Mouse (Mus musculus) v-Abl transformed pro-B cells (cell line): ENCODE results near the gene Ripor2.

Source experiments
- in situ Hi-C, 2 experiments: fragments of 400-800 bp; cut with MboI; formaldehyde crosslinking; loops; one replicate each; pipeline ENCODE4 v1.15.1; 2025; ENCODE audit not compliant: unreplicated experiment in 2 of 2

Ripor2 gene

GRCm38 (mm10) chr13:24693312-24693711 is 111.3 kb downstream of the Ripor2 start:
- in situ Hi-C loops = loop anchor here in 1 of 2 experiments (25.0 kb wide), 1 partner anchor 906 kb away; no protein-coding TSS in a partner anchor

GRCm38 (mm10) chr13:24698746-24699145 is 116.8 kb downstream of the Ripor2 start:
- in situ Hi-C loops = loop anchor here in 1 of 2 experiments (25.0 kb wide), 1 partner anchor 911 kb away; no protein-coding TSS in a partner anchor

GRCm38 (mm10) chr13:24702128-24702527 is 120.1 kb downstream of the Ripor2 start:
- in situ Hi-C loops = loop anchor here in 1 of 2 experiments (25.0 kb wide), 2 partner anchors 410 to 915 kb away; no protein-coding TSS in a partner anchor

- in situ Hi-C loops = loop anchor here (10.0 to 25.0 kb wide), 3 partner anchors 215 to 923 kb away; no protein-coding TSS in a partner anchor
Measured at GRCm38 (mm10) chr13:24709656-24710396, 127.8 kb downstream of the Ripor2 start.

GRCm38 (mm10) chr13:24710968-24711367 is 129.0 kb downstream of the Ripor2 start:
- in situ Hi-C loops = loop anchor here (10.0 to 25.0 kb wide), 3 partner anchors 214 to 924 kb away; no protein-coding TSS in a partner anchor

DNA sequence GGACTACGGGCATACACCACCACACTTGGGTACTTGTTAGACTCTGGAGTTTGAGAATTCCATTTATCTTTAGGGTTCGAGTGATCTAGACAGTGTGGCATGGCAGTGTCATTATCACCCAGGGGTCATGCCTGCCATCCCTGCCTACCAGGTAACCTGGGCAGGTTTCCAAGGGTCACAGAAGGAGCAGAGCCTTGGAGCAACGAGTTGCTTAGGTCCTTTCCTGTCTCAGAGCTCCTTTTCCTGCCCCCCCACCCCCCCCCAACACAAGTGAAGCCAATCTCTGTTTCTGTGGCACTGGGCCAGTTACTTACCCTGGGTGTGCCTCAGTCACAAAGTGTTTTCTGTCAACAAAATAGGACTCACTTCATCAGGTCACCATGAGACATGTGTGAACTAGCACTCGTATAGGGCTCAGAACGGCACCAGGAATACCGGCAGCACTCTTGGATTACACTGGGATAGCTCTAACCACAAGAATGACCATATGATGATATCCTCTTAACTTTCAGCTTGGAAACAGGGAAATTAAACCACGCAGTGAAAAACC is 130.7 kb downstream of the Ripor2 start:
- in situ Hi-C loops = loop anchor here (10.0 to 25.0 kb wide), 3 partner anchors 212 to 925 kb away; no protein-coding TSS in a partner anchor

- in situ Hi-C loops = loop anchor here (10.0 to 25.0 kb wide), 3 partner anchors 211 to 926 kb away; no protein-coding TSS in a partner anchor
Measured at GRCm38 (mm10) chr13:24713434-24714000, 131.5 kb downstream of the Ripor2 start.

- in situ Hi-C loops = loop anchor here (10.0 to 25.0 kb wide), 3 partner anchors 210 to 927 kb away; no protein-coding TSS in a partner anchor
Measured at GRCm38 (mm10) chr13:24714360-24714885, 132.4 kb downstream of the Ripor2 start.

DNA sequence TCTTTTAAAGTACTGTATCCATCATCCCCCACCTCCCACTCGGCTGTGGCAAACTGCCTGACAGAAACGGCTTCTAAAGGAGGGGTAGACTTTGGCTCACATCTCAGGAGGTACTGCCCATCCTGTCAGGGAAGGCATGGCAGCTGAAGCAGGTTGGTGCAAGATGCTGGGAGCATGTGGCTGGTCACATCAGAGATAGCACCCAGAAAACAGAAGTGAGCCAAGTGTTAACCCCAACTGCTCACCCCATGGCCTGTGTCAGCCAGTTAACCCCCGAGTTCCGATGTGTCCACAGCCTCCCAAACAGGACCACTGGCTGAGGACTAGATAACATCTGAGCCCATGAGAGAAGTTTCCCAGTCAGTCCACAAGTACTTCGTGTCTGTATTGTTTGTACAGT is 133.6 kb downstream of the Ripor2 start:
- in situ Hi-C loops = loop anchor here (10.0 to 25.0 kb wide), 3 partner anchors 209 to 928 kb away; no protein-coding TSS in a partner anchor

DNA sequence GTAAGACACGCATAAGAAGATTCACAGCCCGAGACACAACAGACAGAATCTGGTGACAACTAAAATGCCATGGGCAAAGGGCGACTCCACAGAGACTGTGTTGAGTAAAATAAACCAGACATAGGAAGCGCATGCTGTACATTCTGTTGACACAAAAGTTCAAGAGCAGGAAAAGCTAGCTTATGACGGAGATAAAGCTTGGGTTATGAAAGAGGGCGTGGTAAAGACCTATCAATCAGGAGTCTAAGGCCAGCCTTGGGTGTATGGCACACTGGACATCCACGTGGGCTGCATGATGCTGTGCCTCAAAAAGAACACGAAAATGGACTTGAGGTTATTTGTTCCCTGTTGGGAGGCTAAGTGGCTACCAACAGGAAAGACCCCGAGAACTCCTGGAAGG is 134.5 kb downstream of the Ripor2 start:
- in situ Hi-C loops = loop anchor here (10.0 to 25.0 kb wide), 3 partner anchors 208 to 929 kb away; no protein-coding TSS in a partner anchor

GRCm38 (mm10) chr13:24717677-24718076 is 135.7 kb downstream of the Ripor2 start:
- in situ Hi-C loops = loop anchor here (10.0 to 25.0 kb wide), 3 partner anchors 207 to 930 kb away; no protein-coding TSS in a partner anchor

- in situ Hi-C loops = loop anchor here in 1 of 2 experiments (10.0 to 25.0 kb wide), 3 partner anchors 203 to 934 kb away; no protein-coding TSS in a partner anchor
Measured at GRCm38 (mm10) chr13:24721502-24721901, 139.5 kb downstream of the Ripor2 start.

DNA sequence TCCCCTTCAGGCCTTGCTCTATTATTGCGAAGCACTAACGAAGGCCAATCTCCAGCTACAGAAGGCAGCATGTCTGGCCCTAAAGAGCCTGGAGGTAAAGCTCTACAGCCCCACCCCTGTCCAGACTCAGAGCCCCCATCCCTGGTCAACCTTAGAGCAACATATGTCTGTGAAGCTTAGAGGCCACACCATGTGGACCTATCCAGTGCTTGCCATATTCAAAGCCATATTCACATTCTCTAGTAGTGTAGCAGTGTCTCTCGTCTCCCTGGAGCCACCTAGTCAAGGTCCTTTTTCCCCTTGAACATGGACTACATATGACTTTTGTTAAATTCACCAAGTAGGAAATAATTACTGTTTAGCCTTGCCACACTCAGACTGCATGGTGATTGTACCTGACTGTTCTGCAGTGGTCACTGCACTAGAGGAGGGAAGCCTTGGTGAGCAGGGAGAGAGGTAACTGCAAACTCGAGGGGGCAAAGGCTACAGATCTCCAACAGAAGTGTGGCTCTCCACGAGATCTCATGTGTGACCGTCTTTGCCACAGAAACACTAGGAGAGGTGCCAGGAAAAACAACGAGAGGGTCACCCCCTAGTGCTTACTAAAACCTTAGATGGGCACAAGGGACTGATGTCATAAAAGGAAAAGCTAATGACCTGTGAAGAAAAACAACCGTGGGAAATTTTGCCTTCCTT is 141.9 kb downstream of the Ripor2 start:
- in situ Hi-C loops = loop anchor here in 1 of 2 experiments (10.0 to 25.0 kb wide), 3 partner anchors 201 to 937 kb away; no protein-coding TSS in a partner anchor

GRCm38 (mm10) chr13:24724395-24724759 is 142.4 kb downstream of the Ripor2 start:
- in situ Hi-C loops = loop anchor here in 1 of 2 experiments (10.0 to 25.0 kb wide), 3 partner anchors 200 to 937 kb away; no protein-coding TSS in a partner anchor

GRCm38 (mm10) chr13:24729128-24729527 is 147.1 kb downstream of the Ripor2 start:
- in situ Hi-C loops = loop anchor here in 1 of 2 experiments (10.0 kb wide), 1 partner anchor 196 kb away; no protein-coding TSS in a partner anchor

DNA sequence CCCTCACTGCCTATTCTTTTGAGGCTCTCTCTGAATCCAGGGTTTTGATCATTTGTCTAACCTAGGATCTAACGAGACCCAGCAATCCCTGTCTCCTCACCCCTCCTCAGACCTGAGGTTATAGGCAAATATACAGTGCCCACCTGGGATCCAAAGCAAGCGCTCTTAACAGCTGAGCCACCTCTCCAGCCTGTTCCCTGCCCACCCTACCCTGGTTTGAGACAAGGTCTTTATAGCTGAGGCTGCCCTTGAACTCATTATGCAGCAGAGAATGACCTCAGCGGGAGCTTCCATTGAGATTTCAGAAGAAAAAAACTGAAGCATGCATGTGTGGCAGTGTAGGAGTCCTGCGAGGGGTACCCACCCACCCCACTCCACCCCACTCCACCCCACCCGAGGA is 152.5 kb downstream of the Ripor2 start:
- in situ Hi-C loops = no loop called here

DNA sequence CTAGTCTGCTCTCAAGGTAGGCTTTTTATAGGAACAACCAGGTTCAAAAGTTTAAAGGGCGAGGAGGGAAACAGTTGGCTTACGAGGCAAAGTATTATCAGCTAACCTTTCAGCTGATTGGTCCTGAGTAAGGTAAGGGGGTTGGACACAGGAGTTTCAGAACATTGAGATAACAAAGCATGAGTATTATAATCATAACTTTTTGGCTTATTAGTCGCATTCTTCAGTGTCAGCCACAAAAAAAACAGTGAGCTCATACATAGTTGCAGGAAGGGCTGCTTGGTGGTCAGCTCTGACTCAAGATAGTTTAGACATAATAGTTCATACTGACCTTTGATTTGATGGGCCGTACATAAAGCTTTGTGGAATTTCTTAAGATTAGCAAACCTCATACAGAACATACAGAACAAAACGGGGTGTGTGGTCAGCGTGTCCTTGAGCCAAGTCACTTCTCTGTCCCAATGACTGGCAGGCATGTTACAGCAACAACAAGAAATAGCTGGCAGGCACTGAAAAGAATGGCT is 153.7 kb downstream of the Ripor2 start:
- in situ Hi-C loops = no loop called here

DNA sequence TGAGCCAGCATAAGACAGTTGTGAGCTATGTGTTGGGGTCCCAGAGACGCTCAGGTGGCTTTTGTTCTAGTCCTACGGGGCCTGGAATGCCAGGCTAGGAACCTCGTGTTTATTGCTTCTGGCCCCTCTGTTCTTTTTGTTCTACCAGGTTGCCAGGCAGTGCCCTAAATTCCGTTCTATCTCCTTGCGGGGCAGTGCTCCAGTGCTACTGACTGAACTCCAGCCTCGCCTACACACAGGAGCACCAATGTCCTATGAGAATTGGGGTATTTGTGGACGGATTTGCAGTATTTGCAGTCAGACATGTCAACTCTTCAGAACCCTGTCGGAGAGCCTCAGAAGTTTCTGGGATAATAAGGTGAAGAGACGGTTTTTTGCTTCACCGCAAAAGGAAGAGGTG is 159.0 kb downstream of the Ripor2 start, which contains the start of gene Armh2:
Armh2 (plus strand) TSS at position 205 of the 400 bp plus-strand sequence.
- in situ Hi-C loops = no loop called here

GRCm38 (mm10) chr13:24747823-24748222 is 165.8 kb downstream of the Ripor2 start:
- in situ Hi-C loops = no loop called here
